Mouse (Mus musculus) bone marrow, adult 2 months (tissue): ENCODE data around the gene Ccr1l1.

ENCODE experiments used
- CTCF ChIP-seq: fragments of 200-500 bp; IDR thresholded peaks from 2 replicates; pipeline ENCODE4 v1.5.1; 2011; ENCODE audit warnings: low read length, control low read depth; ENCODE audit not compliant: control insufficient read depth, insufficient read depth
- POLR2A ChIP-seq: fragments of 200-500 bp; IDR thresholded peaks from 2 replicates; pipeline ENCODE4 v1.6.1; 2011; ENCODE audit warnings: low read depth, mild to moderate bottlenecking, control low read depth, low read length, borderline replicate concordance; ENCODE audit not compliant: control insufficient read depth

DNA sequence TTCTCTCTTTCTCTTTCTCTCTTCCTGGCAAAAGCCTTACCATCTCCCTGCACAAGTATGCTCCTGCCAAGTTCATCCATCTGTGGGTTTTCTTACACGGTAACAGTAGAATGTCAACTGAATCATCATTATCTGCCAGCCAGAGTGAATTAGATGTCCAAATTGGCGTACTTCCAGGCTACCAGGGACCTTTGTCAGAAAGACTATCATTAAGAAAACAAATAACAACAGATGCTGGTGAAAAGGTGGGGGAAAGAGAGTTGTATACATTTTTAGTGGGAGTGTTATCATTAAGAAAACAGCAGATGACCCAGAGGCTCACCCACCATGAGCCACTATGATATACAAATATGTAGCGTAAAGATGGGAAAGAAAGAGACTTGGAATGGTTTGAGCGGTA, 48.3 kb downstream of the Ccr1l1 start:
- TF ChIP-seq CTCF = no peak
- no peak for TF ChIP-seq POLR2A
